10 mouse cellular contexts compared by ENCODE assay signal in the genomic region with DNA sequence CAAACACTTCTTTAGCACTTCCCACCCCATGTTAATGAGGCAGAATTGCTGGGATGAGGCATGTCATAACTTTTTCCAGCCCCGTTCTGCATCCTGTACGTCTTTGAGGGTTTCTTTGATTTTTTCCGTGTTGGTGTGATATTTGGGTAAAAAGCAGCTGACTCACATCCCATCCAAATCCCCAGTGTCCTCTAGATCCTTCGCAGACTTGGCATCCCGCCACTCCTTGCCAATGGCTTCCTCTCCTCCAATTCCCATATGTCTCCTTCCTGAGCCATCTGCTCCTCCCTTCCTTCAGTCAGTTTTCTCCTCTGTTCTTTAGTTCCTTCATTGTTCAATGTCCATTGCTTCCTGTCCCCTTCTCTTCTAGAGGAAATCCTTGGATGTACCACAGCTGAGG.
A peak's percentile ranks its signal among the peaks of the same experiment; 100 is the strongest.
DNase-seq lines count a peak whose midpoint lies in the region; ATAC-seq and TF ChIP-seq lines count a peak whose summit lies in the region.
"Had no signal": no experiment of that assay in that cellular context is flagged by ENCODE, and none has a peak within 500 bp of the region (broad histone marks: within the 10 kb centered on the region; RNA-seq: fewer than 3 reads in every experiment).

No protein-coding gene starts in this region.

- peak; percentile 18 for DNase-seq in liver, postnatal 0 days
- DNase-seq in cerebellum, adult 18-20 months, result peak; percentile 90
- DNase-seq in heart, postnatal 10 days, result peak; percentile 28 to 46
- peak; percentile 53 to 71 for DNase-seq in left cerebral cortex, adult 2 months (ENCODE audit: extremely low spot score in 1 of 2, low spot score in 2 of 2)
- no peak for DNase-seq in B cell, adult 2 months
- no peak for DNase-seq in thymus, postnatal 36 days

- no peak for ATAC-seq in liver, postnatal 0 days
- no peak for ATAC-seq in liver, embryonic 12.5 days
- no peak for ATAC-seq in midbrain, embryonic 13.5 days
- ATAC-seq: Patski had no signal

- intact Hi-C loops in heart, postnatal 10 days (cut with DNase I), result loop anchor here (10.0 kb wide), 1 partner anchor 98 kb away; no protein-coding TSS in a partner anchor
- intact Hi-C loops in left cerebral cortex, adult 2 months (cut with DNase I), result no loop called here

- no peak overlapping the region for H3K4me2 ChIP-seq in liver, postnatal 0 days (ENCODE audit: low read depth, low read length)
- H3K4me2 ChIP-seq in liver, embryonic 12.5 days, result no peak overlapping the region
- H3K4me2 ChIP-seq in midbrain, embryonic 13.5 days (replicated peaks), result no peak overlapping the region

- no peak overlapping the region for H3K4me3 ChIP-seq in liver, postnatal 0 days (ENCODE audit: low read depth, low read length)
- H3K4me3 ChIP-seq in liver, embryonic 12.5 days, result no peak overlapping the region
- no peak overlapping the region for H3K4me3 ChIP-seq in left cerebral cortex, adult 2 months
- no peak overlapping the region for H3K4me3 ChIP-seq in midbrain, embryonic 13.5 days (replicated peaks)

- no peak overlapping the region for H3K9ac ChIP-seq in liver, postnatal 0 days (replicated peaks)
- no peak overlapping the region for H3K9ac ChIP-seq in liver, embryonic 12.5 days
- no peak overlapping the region for H3K9ac ChIP-seq in midbrain, embryonic 13.5 days (replicated peaks)
- H3K9ac ChIP-seq: liver, embryonic 14.5 days had no signal

- no peaks in the 10 kb centered on the region for H3K27me3 ChIP-seq in liver, postnatal 0 days (ENCODE audit: insufficient read depth, low read length)
- no peaks in the 10 kb centered on the region for H3K27me3 ChIP-seq in liver, embryonic 12.5 days (replicated peaks)
- H3K27me3 ChIP-seq in midbrain, embryonic 13.5 days, result no peaks in the 10 kb centered on the region
- H3K27me3 ChIP-seq: Patski had no signal

- no peak for TF ChIP-seq EP300 in liver, postnatal 0 days (IDR thresholded peaks at IDR 0.05; ENCODE audit: low read depth)

- no peaks in the 10 kb centered on the region for H3K36me3 ChIP-seq in liver, postnatal 0 days (replicated peaks; ENCODE audit: insufficient read depth, low read length)
- no peaks in the 10 kb centered on the region for H3K36me3 ChIP-seq in liver, embryonic 12.5 days
- no peaks in the 10 kb centered on the region for H3K36me3 ChIP-seq in midbrain, embryonic 13.5 days

- H3K27ac ChIP-seq in liver, postnatal 0 days (ENCODE audit: low read depth), result no peak overlapping the region
- no peak overlapping the region for H3K27ac ChIP-seq in liver, embryonic 12.5 days
- H3K27ac ChIP-seq in left cerebral cortex, adult 2 months, result no peak overlapping the region
- H3K27ac ChIP-seq in midbrain, embryonic 13.5 days, result no peak overlapping the region; the same call in 1 of the 2 replicates
- H3K27ac ChIP-seq: liver, embryonic 14.5 days had no signal

- TF ChIP-seq CTCF in liver, postnatal 0 days (IDR thresholded peaks at IDR 0.05; ENCODE audit: low read depth), result no peak
- no peak for TF ChIP-seq CTCF in left cerebral cortex, adult 2 months (IDR thresholded peaks at IDR 0.05)

- 58% methylated on average over 5 of the region's 5 CpGs for WGBS in liver, postnatal 0 days (ENCODE audit: insufficient replicate concordance)
- WGBS in liver, embryonic 12.5 days (ENCODE audit: insufficient replicate concordance), result 47% methylated on average over 5 of the region's 5 CpGs
- 65% methylated on average over 5 of the region's 5 CpGs for WGBS in midbrain, embryonic 13.5 days

- no peaks in the 10 kb centered on the region for H3K9me3 ChIP-seq in liver, postnatal 0 days (ENCODE audit: low read length)
- no peaks in the 10 kb centered on the region for H3K9me3 ChIP-seq in liver, embryonic 12.5 days (replicated peaks)
- H3K9me3 ChIP-seq in midbrain, embryonic 13.5 days, result no peaks in the 10 kb centered on the region

- H3K4me1 ChIP-seq in liver, postnatal 0 days (ENCODE audit: insufficient read depth), result no peaks in the 10 kb centered on the region
- no peaks in the 10 kb centered on the region for H3K4me1 ChIP-seq in liver, embryonic 12.5 days
- peaks cover 13% of the 10 kb centered on the region for H3K4me1 ChIP-seq in midbrain, embryonic 13.5 days (replicated peaks)

Comparison
In these comparisons a context has a peak if more than half of its experiments do, and no peak if none do; other contexts are left out.
1. DNase-seq: peak in liver, postnatal 0 days (single experiment), cerebellum, adult 18-20 months (2 of 2), heart, postnatal 10 days (2 of 2) and left cerebral cortex, adult 2 months (2 of 2); none in B cell, adult 2 months (0 of 2) and thymus, postnatal 36 days (0 of 2).